Mouse (Mus musculus) Patski (cell line): ENCODE measurements at regions not wholly inside any gene's neighbourhood (a gene's known extent, or its start where the extent isn't known, plus 50 kb on each side); places are given as distances from the start of the nearest gene placed in this dataset.

Experiments used
- ATAC-seq: fragments of 100-300 bp; one replicate; pipeline ENCODE4 v1.8.0; 2021
- CTCF ChIA-PET: fragments of 350-600 bp; sonication (Branson Sonifier 250); formaldehyde crosslinking; loops from one replicate; lab custom pipeline; 2022; ENCODE audit warnings: inconsistent platforms; lab: Charles Lee
- POLR2A ChIA-PET: fragments of 350-600 bp; sonication (Branson Sonifier 250); formaldehyde crosslinking; loops from one replicate; lab custom pipeline; 2022; ENCODE audit warnings: antibody characterized with exemption, inconsistent platforms; lab: Charles Lee
- DNase-seq: peaks from one replicate; pipeline ENCODE4 v3.0.0-alpha.2; 2011; ENCODE audit warnings: low read depth, low spot score
- H3K27me3 ChIP-seq: fragments of 371-371 bp; one replicate; pipeline ENCODE4 v1.5.1; 2021
- CTCF ChIP-seq: fragments of 100-300 bp; IDR thresholded peaks from one replicate; pipeline ENCODE4 v1.5.1; 2021
- in situ Hi-C: fragments of 300-500 bp; cut with MboI; formaldehyde crosslinking; loops from 3 replicates; pipeline ENCODE4 v1.11.1; 2018; ENCODE audit warnings: low pct_unique_long_range_greater_than_20kb, mixed read lengths

DNA sequence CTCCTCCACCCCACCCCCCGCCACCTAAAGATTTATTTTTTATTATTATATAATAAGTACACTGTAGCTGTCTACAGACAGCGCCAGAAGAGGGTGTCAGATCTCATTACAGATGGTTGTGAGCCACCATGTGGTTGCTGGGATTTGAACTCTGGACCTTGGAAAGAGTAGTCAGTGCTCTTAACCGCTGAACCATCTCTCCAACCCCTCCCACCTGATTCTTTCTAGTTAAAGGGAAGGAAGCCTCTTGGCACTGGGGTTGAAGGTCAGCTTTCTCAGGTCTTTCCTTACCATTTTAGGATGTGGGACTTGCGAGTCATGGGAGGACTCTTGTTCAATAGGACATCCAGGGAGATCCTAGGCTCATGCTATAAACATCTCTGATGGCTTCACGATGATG lies 54.7 kb downstream of the Hes1 start:
- no peaks in the 10 kb centered on the region for H3K27me3 ChIP-seq
- DNase-seq (no peak), ATAC-seq (no peak)
- no peak for TF ChIP-seq CTCF
- in situ Hi-C loops, result no loop called here
- CTCF ChIA-PET, result no interaction called here
- POLR2A ChIA-PET, result no interaction called here

DNA sequence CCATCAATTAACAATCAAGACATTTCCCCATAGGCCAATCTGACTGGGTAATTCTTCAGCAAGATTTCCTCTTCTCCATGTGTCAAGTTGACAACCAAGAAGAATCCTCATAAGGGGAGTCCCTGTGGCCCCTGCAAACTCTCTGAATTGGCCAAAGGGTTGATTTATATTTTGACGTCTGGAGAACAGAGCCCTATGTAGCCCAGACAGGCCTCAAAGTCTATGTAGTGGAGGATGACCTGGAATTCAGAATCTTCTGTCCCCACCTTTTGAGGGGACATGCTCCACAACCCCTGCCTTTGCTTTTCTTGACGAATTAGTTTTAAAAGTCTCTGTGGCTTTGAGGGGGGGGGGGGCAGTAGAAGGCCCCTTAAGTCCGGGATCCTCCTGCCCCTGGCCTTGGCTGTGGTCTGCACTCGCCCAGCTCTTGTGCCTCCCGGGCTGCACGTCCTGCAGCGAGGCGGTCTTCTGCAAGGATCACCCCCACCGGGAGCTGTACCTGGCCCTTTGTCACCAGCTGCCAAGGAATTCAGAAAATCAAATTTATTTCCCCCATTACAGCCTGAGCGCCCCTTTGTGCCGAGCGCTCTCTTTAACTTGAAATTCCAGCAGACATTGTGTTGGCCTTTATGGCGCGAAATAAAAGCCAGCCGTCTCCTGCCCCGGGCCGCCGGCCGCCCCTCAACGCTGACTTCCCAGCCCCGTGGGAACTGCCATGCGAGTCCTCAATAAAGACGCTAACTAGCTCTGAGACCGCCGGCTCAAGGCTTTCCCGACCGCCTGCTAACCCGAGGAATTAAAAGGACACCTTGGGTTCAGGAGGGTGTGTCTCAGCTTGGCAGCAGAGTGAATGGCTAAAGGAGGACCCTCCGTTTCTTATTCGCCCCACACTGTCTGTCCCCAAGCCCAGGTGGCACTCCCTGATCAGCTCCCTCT lies 56.4 kb downstream of the Hes1 start:
- ATAC-seq, result no peak
- no peak for DNase-seq
- H3K27me3 ChIP-seq, result no peaks in the 10 kb centered on the region
- in situ Hi-C loops, result no loop called here
- POLR2A ChIA-PET, result no interaction called here
- CTCF ChIA-PET, result no interaction called here
- no peak for TF ChIP-seq CTCF

DNA sequence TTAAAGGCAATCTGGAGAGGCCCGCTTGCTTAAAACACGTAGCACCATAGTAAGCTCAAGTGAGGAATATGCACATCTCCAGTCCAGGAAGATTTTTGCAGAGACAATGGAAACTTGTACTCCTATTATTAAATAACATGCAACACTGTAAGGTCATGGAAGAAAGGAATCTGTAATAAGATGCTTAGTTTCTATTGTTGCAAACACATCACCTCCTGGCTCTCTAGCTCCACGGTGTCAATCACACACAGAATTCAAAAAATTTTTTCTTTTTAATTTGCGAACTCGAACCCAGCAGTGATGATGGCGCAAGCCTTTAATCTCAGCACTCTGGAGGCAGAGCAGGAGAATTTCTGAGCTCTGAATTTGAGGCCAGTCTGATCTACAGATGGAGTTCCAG lies 57.4 kb downstream of the Hes1 start:
- TF ChIP-seq CTCF, result no peak
- CTCF ChIA-PET, result no interaction called here
- in situ Hi-C loops, result no loop called here
- ATAC-seq (no peak), DNase-seq (no peak)
- POLR2A ChIA-PET, result interaction anchor here (0.6 kb wide), 1 partner anchor 53 kb away, joined by 3 read pairs; no protein-coding TSS in a partner anchor
- no peaks in the 10 kb centered on the region for H3K27me3 ChIP-seq

DNA sequence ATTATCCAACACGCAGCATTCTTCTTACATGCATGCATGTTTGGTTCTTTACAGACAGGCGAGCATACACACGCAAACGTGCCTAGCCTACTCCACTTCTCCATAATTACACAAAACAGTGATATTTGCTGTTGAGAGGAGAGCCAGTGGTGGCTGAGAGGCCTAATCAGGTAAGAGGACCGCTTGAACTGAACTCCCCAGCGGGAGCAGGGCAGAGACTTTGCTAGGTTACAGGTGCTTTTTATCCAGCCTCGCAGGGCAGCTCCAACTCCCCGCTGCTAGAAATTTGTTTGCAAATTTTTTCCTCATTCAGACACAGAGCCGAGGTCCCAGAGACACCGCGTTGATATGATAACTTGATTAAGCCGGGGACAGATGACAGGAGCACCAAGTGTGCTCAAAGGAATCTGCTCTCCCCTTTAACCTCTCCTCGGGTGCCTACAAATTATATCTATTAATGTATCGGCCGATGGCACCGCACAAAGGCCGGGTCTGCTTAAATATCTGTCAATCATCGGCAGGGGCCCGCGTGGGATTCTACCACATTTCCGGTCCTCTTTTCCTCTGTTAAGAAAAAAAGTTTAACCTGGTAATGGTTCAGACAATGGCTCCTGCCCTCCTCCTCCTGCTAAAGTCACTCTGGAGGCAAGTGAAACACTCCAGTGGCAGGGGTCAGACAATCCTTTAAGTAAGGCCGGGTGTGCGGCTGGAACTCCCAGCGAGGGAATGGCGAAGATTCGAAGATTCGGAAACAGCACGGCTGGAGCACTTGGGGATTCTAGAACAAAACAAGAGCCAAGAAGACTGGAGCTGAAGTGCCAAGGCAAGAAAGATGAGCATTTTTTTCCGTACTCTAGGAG lies 58.3 kb downstream of the Hes1 start:
- in situ Hi-C loops, result no loop called here
- ATAC-seq (no peak), DNase-seq (no peak)
- CTCF ChIA-PET, result no interaction called here
- H3K27me3 ChIP-seq, result no peaks in the 10 kb centered on the region
- POLR2A ChIA-PET, result interaction anchor here (0.6 kb wide), 1 partner anchor 54 kb away, joined by 3 read pairs; no protein-coding TSS in a partner anchor
- TF ChIP-seq CTCF, result no peak

DNA sequence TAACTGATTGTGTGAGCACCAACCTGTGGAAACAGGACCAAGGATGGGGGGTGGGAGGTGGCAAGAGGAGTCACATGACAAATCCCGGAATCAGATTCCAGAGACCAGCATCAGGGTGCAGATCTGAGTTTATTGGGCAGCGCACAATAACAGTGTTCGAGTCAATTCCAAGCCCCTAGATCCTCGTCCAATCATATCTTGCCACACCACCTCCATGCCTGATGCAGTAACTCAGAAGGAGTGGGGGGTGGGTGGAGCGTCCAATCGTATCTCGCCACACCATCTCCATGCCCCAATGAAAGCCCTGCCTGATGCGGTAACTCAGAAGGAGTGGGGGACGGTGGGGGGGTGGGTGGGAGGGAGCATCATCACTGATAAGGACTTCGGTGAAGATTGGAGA lies 62.8 kb downstream of the Hes1 start:
- CTCF ChIA-PET, result no interaction called here
- DNase-seq, result no peak
- no peak for TF ChIP-seq CTCF
- no peaks in the 10 kb centered on the region for H3K27me3 ChIP-seq
- no peak for ATAC-seq
- in situ Hi-C loops, result no loop called here
- POLR2A ChIA-PET, result no interaction called here

DNA sequence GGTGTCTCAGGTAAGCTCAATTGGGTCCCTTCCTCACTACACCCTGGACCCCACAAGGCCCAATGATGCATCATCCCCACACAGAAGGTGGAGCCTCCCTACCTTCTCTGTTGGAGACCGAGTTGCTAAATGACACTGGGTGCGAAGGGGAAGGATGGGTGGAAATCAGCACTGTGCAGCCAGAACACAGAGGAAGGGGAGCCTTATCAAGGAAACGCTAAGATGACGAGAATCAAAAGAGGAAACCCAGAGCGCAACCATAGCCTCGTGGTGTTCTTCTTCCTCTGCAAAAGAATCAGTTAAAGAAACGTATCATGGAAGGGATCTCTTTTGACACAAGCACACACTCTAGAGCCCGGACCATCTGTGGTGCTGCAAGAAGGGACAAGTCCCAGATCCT lies 64.6 kb downstream of the Hes1 start:
- ATAC-seq (no peak), DNase-seq (no peak)
- POLR2A ChIA-PET, result no interaction called here
- CTCF ChIA-PET, result no interaction called here
- TF ChIP-seq CTCF, result no peak
- in situ Hi-C loops, result no loop called here
- no peaks in the 10 kb centered on the region for H3K27me3 ChIP-seq

DNA sequence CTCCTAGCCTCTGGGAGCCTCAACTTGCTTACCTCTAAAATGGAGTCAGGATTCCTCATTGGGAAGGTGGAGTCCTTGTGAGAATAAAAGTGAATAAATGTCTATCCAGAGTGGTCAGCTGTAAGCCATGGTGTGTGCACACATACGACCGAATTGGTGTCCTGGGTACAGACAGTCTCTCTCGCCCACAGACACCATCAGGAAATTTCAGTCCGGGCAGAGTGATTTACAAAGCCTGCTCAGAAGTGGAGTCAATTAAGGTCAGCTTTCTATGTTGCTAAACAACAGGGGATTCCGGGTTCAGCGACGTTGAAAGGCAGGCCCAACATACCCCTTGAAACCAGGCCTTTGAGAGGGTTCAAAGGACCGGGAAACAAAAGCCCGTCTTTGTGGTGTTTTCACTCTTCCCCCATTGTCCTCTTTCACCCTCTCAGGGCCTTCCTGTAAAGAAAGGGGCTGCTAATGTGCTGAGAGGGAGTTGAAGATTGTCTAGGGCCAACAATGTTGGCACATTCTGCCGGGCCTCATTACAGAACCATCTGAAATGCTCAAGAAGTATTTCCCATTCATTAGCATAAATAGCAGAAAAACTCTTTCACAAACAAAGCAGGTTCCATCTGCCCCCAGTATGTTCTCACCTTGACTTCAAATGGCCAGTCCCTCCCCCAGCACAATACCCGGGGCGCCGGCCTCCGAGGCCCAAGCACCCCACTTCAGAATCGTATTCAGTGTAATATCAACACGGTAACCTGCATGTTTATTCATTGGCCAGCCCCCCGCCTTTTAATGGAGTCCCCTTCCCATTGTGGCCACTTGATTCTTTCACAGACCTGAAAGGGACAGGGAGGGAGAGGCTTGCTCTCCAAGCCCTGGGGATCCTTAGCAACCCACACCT lies 65.3 kb downstream of the Hes1 start:
- TF ChIP-seq CTCF, result no peak
- POLR2A ChIA-PET, result no interaction called here
- DNase-seq, result no peak
- ATAC-seq, result no peak
- in situ Hi-C loops, result no loop called here
- CTCF ChIA-PET, result interaction anchor here (1.3 kb wide), 1 partner anchor 15 kb away, joined by 3 read pairs; no protein-coding TSS in a partner anchor
- H3K27me3 ChIP-seq, result no peaks in the 10 kb centered on the region

DNA sequence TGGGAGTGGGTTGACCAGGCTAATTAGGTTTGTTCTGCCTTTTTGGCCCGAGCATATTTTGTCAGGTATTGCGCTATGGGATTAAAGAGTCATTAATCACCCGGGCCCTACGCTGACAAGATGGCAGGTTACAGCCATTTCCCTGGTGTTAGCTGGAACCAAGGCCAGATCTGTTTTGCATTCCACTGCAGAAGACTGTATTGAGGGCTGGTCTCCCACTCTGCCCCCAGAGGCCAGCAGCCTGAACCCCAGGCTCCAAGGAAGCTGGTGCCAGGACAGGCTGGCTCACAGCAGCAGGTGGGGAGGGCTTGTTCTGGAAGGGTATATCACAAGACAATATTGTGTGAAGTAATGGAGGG lies 65.9 kb downstream of the Hes1 start:
- ATAC-seq (no peak), DNase-seq (no peak)
- in situ Hi-C loops, result no loop called here
- no peak for TF ChIP-seq CTCF
- CTCF ChIA-PET, result interaction anchor here (1.3 kb wide), 1 partner anchor 15 kb away, joined by 3 read pairs; no protein-coding TSS in a partner anchor
- H3K27me3 ChIP-seq, result no peaks in the 10 kb centered on the region
- POLR2A ChIA-PET, result no interaction called here

DNA sequence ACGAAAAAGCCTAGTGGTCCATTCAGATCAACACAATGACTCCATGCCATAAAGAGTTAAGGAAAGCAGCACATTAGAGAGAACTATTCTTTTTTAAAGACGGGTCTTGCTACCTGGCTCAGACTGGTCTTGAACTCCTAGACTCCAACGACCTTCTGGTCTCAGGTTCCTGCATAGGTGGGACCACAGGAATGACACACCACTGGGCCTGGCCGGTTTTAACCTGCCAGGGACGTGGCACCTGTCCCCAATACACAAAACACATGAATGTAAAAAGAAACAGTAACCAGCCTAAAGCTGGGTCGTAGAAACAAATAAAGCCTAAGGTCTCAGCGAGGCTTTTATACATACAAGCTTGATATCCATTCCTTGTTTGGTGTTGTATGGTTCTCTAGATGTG lies 67.9 kb downstream of the Hes1 start:
- ChIA-PET CTCF (no interaction called here), POLR2A (no interaction called here)
- TF ChIP-seq CTCF, result no peak
- no peak for ATAC-seq
- H3K27me3 ChIP-seq, result no peaks in the 10 kb centered on the region
- DNase-seq, result no peak
- in situ Hi-C loops, result no loop called here

DNA sequence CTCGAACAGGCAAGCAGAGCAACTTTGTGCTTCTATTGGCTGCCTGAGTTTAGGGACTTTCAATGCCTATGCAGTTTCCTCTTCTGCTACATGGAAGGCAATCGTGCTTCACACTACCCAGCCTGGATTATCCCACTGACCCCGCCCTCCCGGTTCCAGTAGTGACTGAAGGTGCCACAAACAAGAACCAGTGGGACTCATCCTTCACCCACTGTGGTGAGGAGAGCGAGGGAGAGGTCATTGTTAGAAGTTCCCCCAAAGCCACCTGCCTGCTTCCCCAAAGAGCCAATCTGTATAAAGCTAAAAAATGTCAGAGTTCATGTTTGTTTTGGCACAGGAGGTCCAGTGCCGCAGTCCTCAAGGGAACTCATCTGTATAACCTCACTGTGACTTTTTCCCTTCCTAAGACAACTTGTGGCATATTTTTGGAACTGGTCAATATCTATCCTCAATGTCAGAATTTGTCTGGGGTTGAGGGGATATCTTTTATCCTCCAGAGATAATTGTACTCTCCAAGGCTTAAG lies 70.5 kb downstream of the Hes1 start:
- POLR2A ChIA-PET, result interaction anchor here (0.6 kb wide), 2 partner anchors 105 to 119 kb away, joined by 3 to 9 read pairs; no protein-coding TSS in a partner anchor
- CTCF ChIA-PET, result no interaction called here
- ATAC-seq (peak; percentile 12), DNase-seq (no peak)
- TF ChIP-seq CTCF, result no peak
- no peaks in the 10 kb centered on the region for H3K27me3 ChIP-seq
- in situ Hi-C loops, result no loop called here
